ENCODE assay signal across 9 mouse cellular contexts in the genomic region with DNA sequence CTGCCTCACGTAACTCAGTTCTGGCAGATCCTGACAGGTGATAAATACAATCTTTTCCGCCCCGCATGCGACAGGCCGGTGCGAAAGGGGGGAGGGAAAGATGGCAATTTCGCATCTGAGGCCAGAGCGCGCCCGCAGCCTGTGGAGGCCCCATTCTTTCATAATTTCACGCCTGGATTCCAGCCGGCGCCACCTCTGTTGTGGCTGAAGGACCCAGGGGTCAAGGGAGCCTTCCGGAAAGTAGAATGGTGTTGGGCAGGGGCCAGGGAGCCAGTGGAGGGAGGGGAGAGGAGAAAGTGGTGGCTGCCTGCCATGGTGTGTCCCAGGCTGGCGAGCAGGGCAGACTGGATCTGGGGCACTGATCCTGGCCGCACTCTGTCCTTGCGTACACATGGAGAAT.
DNase-seq lines count a peak whose midpoint lies in the region; ATAC-seq and TF ChIP-seq lines count a peak whose summit lies in the region.
"Had no signal": no experiment of that assay in that cellular context is flagged by ENCODE, and none has a peak within 500 bp of the region (broad histone marks: within the 10 kb centered on the region; RNA-seq: fewer than 3 reads in every experiment).

No protein-coding gene starts in this region.

- H3K4me2 ChIP-seq in embryonic facial prominence, embryonic 15.5 days (replicated peaks): peak overlapping the region; percentile 38

- peak; percentile 63 to 71 for DNase-seq in right cerebral cortex, postnatal 10 days (ENCODE audit: low spot score in 2 of 2)
- DNase-seq in right cerebral cortex, postnatal 25 days: no peak
- DNase-seq in kidney, adult 2 months: peak; percentile 74
- peak; percentile 71 for DNase-seq in mesoderm, embryonic 11.5 days (ENCODE audit: low read depth, low spot score)
- no peak for DNase-seq in natural killer cell, adult 2 months (ENCODE audit: low spot score in 2 of 2)
- no peak for DNase-seq in thymus, adult 2 months

- TF ChIP-seq POLR2A in kidney, adult 2 months (IDR thresholded peaks at IDR 0.05; ENCODE audit: low read depth, low read length): no peak
- TF ChIP-seq POLR2A in thymus, adult 2 months (IDR thresholded peaks at IDR 0.05; ENCODE audit: control insufficient read depth, extremely low read depth, insufficient read depth, low read length, poor library complexity): no peak

- no peak overlapping the region for H3K27ac ChIP-seq in embryonic facial prominence, embryonic 15.5 days (replicated peaks)
- H3K27ac ChIP-seq in kidney, adult 2 months (ENCODE audit: insufficient read depth, low read depth, low read length): no peak overlapping the region
- no peak overlapping the region for H3K27ac ChIP-seq in thymus, adult 2 months (ENCODE audit: control insufficient read depth, insufficient read depth, low read length)

- no peak for ATAC-seq in embryonic facial prominence, embryonic 15.5 days (ENCODE audit: insufficient number of reproducible peaks, low FRiP score, low TSS enrichment, low read depth)
- no peak for ATAC-seq in frontal cortex, adult (ENCODE audit: low TSS enrichment)

- no peaks in the 10 kb centered on the region for H3K27me3 ChIP-seq in embryonic facial prominence, embryonic 15.5 days
- no peaks in the 10 kb centered on the region for H3K27me3 ChIP-seq in kidney, adult 2 months (replicated peaks; ENCODE audit: control insufficient read depth, insufficient read depth, low read length)
- no peaks in the 10 kb centered on the region for H3K27me3 ChIP-seq in thymus, adult 2 months (ENCODE audit: control insufficient read depth, insufficient read depth, low read length)

- no peaks in the 10 kb centered on the region for H3K36me3 ChIP-seq in embryonic facial prominence, embryonic 15.5 days
- no peaks in the 10 kb centered on the region for H3K36me3 ChIP-seq in kidney, adult 2 months (ENCODE audit: control insufficient read depth, insufficient read depth, low read length)
- H3K36me3 ChIP-seq in thymus, adult 2 months (ENCODE audit: control insufficient read depth, insufficient read depth, low read length): no peaks in the 10 kb centered on the region

- 38% methylated on average over 17 of the region's 17 CpGs for WGBS in embryonic facial prominence, embryonic 15.5 days
- WGBS in kidney, adult 2 months: 24% methylated on average over 17 of the region's 17 CpGs
- WGBS in thymus, adult 2 months: 78% methylated on average over 17 of the region's 17 CpGs

- H3K4me3 ChIP-seq in embryonic facial prominence, embryonic 15.5 days (replicated peaks): 0 out of 2 replicates have a peak overlapping the region, but pooled peaks have one; percentile 8
- H3K4me3 ChIP-seq in kidney, adult 2 months (ENCODE audit: insufficient read depth, low read depth, low read length): no peak overlapping the region
- no peak overlapping the region for H3K4me3 ChIP-seq in thymus, adult 2 months (ENCODE audit: control insufficient read depth, insufficient read depth, low read length)
- H3K4me3 ChIP-seq: erythroblast, embryonic 14.5 days had no signal

- no peak overlapping the region for H3K9ac ChIP-seq in embryonic facial prominence, embryonic 15.5 days

- H3K4me1 ChIP-seq in embryonic facial prominence, embryonic 15.5 days: peaks cover 9% of the 10 kb centered on the region
- no peaks in the 10 kb centered on the region for H3K4me1 ChIP-seq in kidney, adult 2 months (ENCODE audit: control insufficient read depth, insufficient read depth, low read length)
- H3K4me1 ChIP-seq in thymus, adult 2 months (replicated peaks; ENCODE audit: control insufficient read depth, insufficient read depth, low read length): no peaks in the 10 kb centered on the region

- no peaks in the 10 kb centered on the region for H3K9me3 ChIP-seq in embryonic facial prominence, embryonic 15.5 days (replicated peaks)

- TF ChIP-seq CTCF in kidney, adult 2 months (conservative IDR thresholded peaks at IDR 0.05; ENCODE audit: insufficient read depth, insufficient read length, low read depth, low read length): no peak
- TF ChIP-seq CTCF in thymus, adult 2 months (IDR thresholded peaks at IDR 0.05; ENCODE audit: borderline replicate concordance, control insufficient read depth, extremely low read depth, insufficient read depth, low read length, poor library complexity): no peak

Comparison
In these comparisons a context has a peak if more than half of its experiments do, and no peak if none do; other contexts are left out.
1. DNase-seq: peak in right cerebral cortex, postnatal 10 days (2 of 2), kidney, adult 2 months (single experiment) and mesoderm, embryonic 11.5 days (single experiment); none in right cerebral cortex, postnatal 25 days (single experiment), natural killer cell, adult 2 months (0 of 2) and thymus, adult 2 months (single experiment).